In genomic region chr5:8056141-8057017, GRCm38 (mm10) we compare ENCODE assay signal across 8 mouse cellular contexts. TPM values are rescaled to one million over a fixed set of nuclear protein-coding genes. Genes with fewer than 3 reads are reported as not detected.
DNase-seq lines count a peak whose midpoint lies in the region; ATAC-seq and TF ChIP-seq lines count a peak whose summit lies in the region.

No protein-coding gene starts in this region.

- H3K27me3 ChIP-seq in C2C12 (ENCODE audit: control insufficient read depth, insufficient read depth, insufficient read length): no peaks in the 10 kb centered on the region
- no peaks in the 10 kb centered on the region for H3K27me3 ChIP-seq in heart, embryonic 11.5 days (ENCODE audit: control insufficient read depth, insufficient read depth, low read length)
- no peaks in the 10 kb centered on the region for H3K27me3 ChIP-seq in kidney, embryonic 15.5 days
- H3K27me3 ChIP-seq in liver, embryonic 12.5 days (replicated peaks): no peaks in the 10 kb centered on the region
- no peaks in the 10 kb centered on the region for H3K27me3 ChIP-seq in stomach, embryonic 14.5 days (ENCODE audit: control insufficient read depth, insufficient read depth, low read length)

- H3K9ac ChIP-seq in heart, embryonic 11.5 days (ENCODE audit: low read depth, low read length): peak overlapping the region; percentile 91
- peak overlapping the region; percentile 78 for H3K9ac ChIP-seq in kidney, embryonic 15.5 days
- H3K9ac ChIP-seq in liver, embryonic 12.5 days: peak overlapping the region; percentile 94
- H3K9ac ChIP-seq in stomach, embryonic 14.5 days (replicated peaks; ENCODE audit: low read depth, low read length): peak overlapping the region; percentile 82

- H3K27ac ChIP-seq in embryonic fibroblast, embryonic 13.5 days (ENCODE audit: insufficient read depth, low read length): peak overlapping the region; percentile 90
- H3K27ac ChIP-seq in heart, embryonic 11.5 days (ENCODE audit: low read depth, low read length): peak overlapping the region; percentile 86
- peak overlapping the region; percentile 94 for H3K27ac ChIP-seq in kidney, embryonic 15.5 days
- H3K27ac ChIP-seq in liver, embryonic 12.5 days: peak overlapping the region; percentile 92
- peak overlapping the region; percentile 90 for H3K27ac ChIP-seq in stomach, embryonic 14.5 days (ENCODE audit: low read length)

- H3K36me3 ChIP-seq in C2C12 (ENCODE audit: control insufficient read depth, insufficient read depth): peaks cover 31% of the 10 kb centered on the region
- H3K36me3 ChIP-seq in heart, embryonic 11.5 days (ENCODE audit: control insufficient read depth, insufficient read depth, low read length): peaks cover 12% of the 10 kb centered on the region
- peaks cover 30% of the 10 kb centered on the region for H3K36me3 ChIP-seq in kidney, embryonic 15.5 days
- H3K36me3 ChIP-seq in liver, embryonic 12.5 days: peaks cover 33% of the 10 kb centered on the region
- H3K36me3 ChIP-seq in stomach, embryonic 14.5 days (ENCODE audit: control insufficient read depth, insufficient read depth, low read length): peaks cover 17% of the 10 kb centered on the region

- peaks cover 13% of the 10 kb centered on the region for H3K4me1 ChIP-seq in embryonic fibroblast, embryonic 13.5 days (ENCODE audit: control insufficient read depth, insufficient read depth, low read length)
- H3K4me1 ChIP-seq in heart, embryonic 11.5 days (ENCODE audit: control insufficient read depth, insufficient read depth, low read length): peaks cover 13% of the 10 kb centered on the region; the same call in 1 of the 2 replicates
- peaks cover 15% of the 10 kb centered on the region for H3K4me1 ChIP-seq in kidney, embryonic 15.5 days
- peaks cover 28% of the 10 kb centered on the region for H3K4me1 ChIP-seq in liver, embryonic 12.5 days
- peaks cover 6% of the 10 kb centered on the region; the same call in 1 of the 2 replicates for H3K4me1 ChIP-seq in stomach, embryonic 14.5 days (ENCODE audit: control insufficient read depth, insufficient read depth, low read length)

- ATAC-seq in heart, embryonic 11.5 days (replicated peaks; ENCODE audit: insufficient number of reproducible peaks, low FRiP score, low TSS enrichment): peak; percentile 96
- ATAC-seq in kidney, embryonic 15.5 days (replicated peaks; ENCODE audit: low FRiP score): peak; percentile 99
- ATAC-seq in liver, embryonic 12.5 days: peak; percentile 99
- peak; percentile 97 for ATAC-seq in stomach, embryonic 14.5 days (ENCODE audit: insufficient number of reproducible peaks, insufficient read depth, low FRiP score, low read depth)

- peaks cover 17% of the 10 kb centered on the region for H3K79me3 ChIP-seq in C2C12 (ENCODE audit: low read depth)

- peak overlapping the region; percentile 86 for H3K4me2 ChIP-seq in heart, embryonic 11.5 days
- peak overlapping the region; percentile 68 for H3K4me2 ChIP-seq in kidney, embryonic 15.5 days
- H3K4me2 ChIP-seq in liver, embryonic 12.5 days: peak overlapping the region; percentile 72
- peak overlapping the region; percentile 67 for H3K4me2 ChIP-seq in stomach, embryonic 14.5 days (replicated peaks; ENCODE audit: low read depth, low read length)

- no peak for TF ChIP-seq CTCF in C2C12 (IDR thresholded peaks at IDR 0.05; ENCODE audit: control insufficient read depth, insufficient read depth, insufficient read length)
- TF ChIP-seq CTCF in embryonic fibroblast, embryonic 13.5 days (IDR thresholded peaks at IDR 0.05; ENCODE audit: borderline replicate concordance, insufficient read depth, low read length): no peak

- peak overlapping the region; percentile 57 for H3K4me3 ChIP-seq in C2C12 (ENCODE audit: insufficient read depth, poor library complexity, severe bottlenecking)
- peak overlapping the region; percentile 95 for H3K4me3 ChIP-seq in embryonic fibroblast, embryonic 13.5 days (ENCODE audit: insufficient read depth, low read length)
- H3K4me3 ChIP-seq in heart, embryonic 11.5 days (ENCODE audit: low read depth, low read length): peak overlapping the region; percentile 79
- peak overlapping the region; percentile 70 for H3K4me3 ChIP-seq in kidney, embryonic 15.5 days (replicated peaks)
- H3K4me3 ChIP-seq in liver, embryonic 12.5 days: peak overlapping the region; percentile 88
- H3K4me3 ChIP-seq in stomach, embryonic 14.5 days (ENCODE audit: low read depth, low read length): peak overlapping the region; percentile 91

- no peaks in the 10 kb centered on the region for H3K9me3 ChIP-seq in heart, embryonic 11.5 days (replicated peaks; ENCODE audit: control insufficient read depth, low read length)
- no peaks in the 10 kb centered on the region for H3K9me3 ChIP-seq in kidney, embryonic 15.5 days (replicated peaks)
- no peaks in the 10 kb centered on the region for H3K9me3 ChIP-seq in liver, embryonic 12.5 days (replicated peaks)
- no peaks in the 10 kb centered on the region for H3K9me3 ChIP-seq in stomach, embryonic 14.5 days (ENCODE audit: control insufficient read depth, low read depth, low read length)

- under 1% methylated on average over 52 of the region's 60 CpGs for WGBS in heart, embryonic 11.5 days (ENCODE audit: insufficient replicate concordance)
- WGBS in kidney, embryonic 15.5 days: 1% methylated on average over 59 of the region's 60 CpGs
- under 1% methylated on average over 60 of the region's 60 CpGs for WGBS in liver, embryonic 12.5 days (ENCODE audit: insufficient replicate concordance)
- WGBS in stomach, embryonic 14.5 days: under 1% methylated on average over 52 of the region's 60 CpGs

- peak overlapping the region; percentile 83 for H3ac ChIP-seq in C2C12 (ENCODE audit: control insufficient read depth, insufficient read length, low read depth)

- DNase-seq in brain, adult 2 months (ENCODE audit: low read depth, low spot score): peak; percentile 86
- DNase-seq in naive thymus-derived CD4-positive, alpha-beta T cell, adult 2 months (ENCODE audit: low read depth): peak; percentile 88

- TF ChIP-seq POLR2A in embryonic fibroblast, embryonic 13.5 days (IDR thresholded peaks at IDR 0.05; ENCODE audit: low read depth, low read length): peak; percentile 94

- H3K79me2 ChIP-seq in C2C12 (ENCODE audit: control insufficient read depth, insufficient read depth): peaks cover 36% of the 10 kb centered on the region

TF ChIP-seq in C2C12, 6 proteins besides CTCF, POLR2A, EP300 and RAD21:
- no peak for TF ChIP-seq USF1 (IDR thresholded peaks at IDR 0.05; ENCODE audit: low read depth)
- no peak for TF ChIP-seq MYOG (IDR thresholded peaks at IDR 0.05; ENCODE audit: control insufficient read depth, extremely low read depth, insufficient read length)

RNA-seq across cellular contexts. Expression of gene Sri, which starts 10.5 kb away (rescaled TPM):
- polyA plus RNA-seq in C2C12 (2012; fragmentation: generic; extraction: Trizol): 168 TPM
- 134 and 184 TPM in 2 replicates for polyA plus RNA-seq in embryonic fibroblast, embryonic 13.5 days (2011; ENCODE audit: insufficient read length, low read depth, missing spikeins)
- polyA plus RNA-seq in heart, embryonic 11.5 days (2014; fragmentation: Nextera tagmentation; extraction: Ambion mirVana): 263 and 279 TPM in 2 replicates
- 307 and 315 TPM in 2 replicates for polyA plus RNA-seq in kidney, embryonic 15.5 days (2015; fragmentation: Nextera tagmentation; extraction: Ambion mirVana)
- polyA plus RNA-seq in liver, embryonic 12.5 days (2016; fragmentation: Nextera tagmentation; extraction: Ambion mirVana): 232 and 242 TPM in 2 replicates
- polyA plus RNA-seq in stomach, embryonic 14.5 days (2014; fragmentation: Nextera tagmentation; extraction: Ambion mirVana): 298 and 299 TPM in 2 replicates

Comparison
In these comparisons a context has a peak if more than half of its experiments do, and no peak if none do; other contexts are left out.
1. Peak in every context shown above with its lines: DNase-seq, ATAC-seq, H3K4me3 ChIP-seq and H3K27ac ChIP-seq.